Comparison of ENCODE assay signal across 8 mouse cellular contexts in the genomic region with DNA sequence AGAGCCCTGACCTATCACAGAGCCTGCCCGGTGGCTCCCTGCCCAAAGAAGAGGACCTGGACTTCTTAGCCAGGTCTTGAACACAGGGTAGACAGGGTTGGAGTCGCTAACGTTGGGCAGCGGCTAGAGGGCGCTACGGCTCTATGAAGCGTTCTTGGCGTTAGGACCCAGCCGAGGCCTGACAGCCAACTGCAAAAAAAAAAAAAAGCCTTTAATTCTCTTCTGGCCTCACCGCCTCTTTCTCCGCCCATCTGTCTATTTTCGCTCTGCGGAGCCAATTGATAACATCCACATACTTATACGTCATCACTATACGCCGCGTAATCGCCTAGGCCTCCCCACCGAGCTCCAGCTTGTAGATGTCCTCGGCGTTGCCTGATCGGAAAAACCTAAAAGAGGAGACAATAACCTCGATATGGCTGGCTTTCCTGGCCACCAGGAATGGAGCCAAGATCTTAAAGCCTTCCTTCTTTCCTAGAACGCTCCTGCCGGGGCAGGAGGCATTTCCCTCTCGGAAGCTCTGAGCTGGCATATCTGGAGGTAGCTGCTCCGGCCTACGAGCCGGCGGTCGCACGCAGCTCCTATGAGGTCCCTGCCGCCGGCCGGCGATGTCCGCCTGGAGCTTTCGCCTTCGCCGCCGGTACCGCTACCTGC. TPM values are rescaled to one million over a fixed set of nuclear protein-coding genes. Genes with fewer than 3 reads are reported as not detected.
A peak's percentile ranks its signal among the peaks of the same experiment; 100 is the strongest.
DNase-seq lines count a peak whose midpoint lies in the region; ATAC-seq and TF ChIP-seq lines count a peak whose summit lies in the region.

A gene (plus strand): TSS at position 374 of the 654 bp plus-strand sequence.

- peak; percentile 98 for DNase-seq in MN1 (ENCODE audit: low spot score)
- DNase-seq in cerebellum, adult 9-10 months: peak; percentile 99
- DNase-seq in hindbrain, embryonic 10.5 days (ENCODE audit: low spot score): peak; percentile 94
- DNase-seq in layer of hippocampus, adult 9-11 months: peak; percentile 99
- peak; percentile 100 for DNase-seq in lung, postnatal 0 days (ENCODE audit: low spot score)
- DNase-seq in ovary, postnatal 14 days (ENCODE audit: low spot score): peak; percentile 86
- peak; percentile 94 for DNase-seq in thymus, postnatal 14 days

- TF ChIP-seq EP300 in lung, postnatal 0 days (IDR thresholded peaks at IDR 0.05): peak; percentile 94

- H3K9ac ChIP-seq in lung, postnatal 0 days (replicated peaks; ENCODE audit: low read depth): peak within 1 kb of the TSS; percentile 87

- no peaks in the 10 kb centered on the region for H3K27me3 ChIP-seq in hindbrain, embryonic 10.5 days (ENCODE audit: insufficient read depth, poor library complexity, severe bottlenecking)
- no peaks in the 10 kb centered on the region for H3K27me3 ChIP-seq in lung, postnatal 0 days (replicated peaks; ENCODE audit: insufficient read depth, low read length)

- H3K36me3 ChIP-seq in hindbrain, embryonic 10.5 days: peaks cover 52% of the 10 kb centered on the region
- H3K36me3 ChIP-seq in lung, postnatal 0 days (ENCODE audit: insufficient read depth, low read length): peaks cover 13% of the 10 kb centered on the region

- H3K4me3 ChIP-seq in hindbrain, embryonic 10.5 days: peak within 1 kb of the TSS; percentile 87
- peak within 1 kb of the TSS; percentile 87 for H3K4me3 ChIP-seq in lung, postnatal 0 days (ENCODE audit: low read depth, low read length)

- WGBS in hindbrain, embryonic 10.5 days: under 1% methylated on average over 42 of the region's 42 CpGs
- under 1% methylated on average over 42 of the region's 42 CpGs for WGBS in lung, postnatal 0 days

- peak; percentile 90 for TF ChIP-seq CTCF in lung, postnatal 0 days (IDR thresholded peaks at IDR 0.05)

- peak; percentile 90 for ATAC-seq in frontal cortex, adult (ENCODE audit: low TSS enrichment)
- ATAC-seq in lung, postnatal 0 days: peak; percentile 96

- H3K4me2 ChIP-seq in lung, postnatal 0 days (replicated peaks; ENCODE audit: low read depth, low read length): peak within 1 kb of the TSS; percentile 62

- H3K9me3 ChIP-seq in hindbrain, embryonic 10.5 days: no peaks in the 10 kb centered on the region
- H3K9me3 ChIP-seq in lung, postnatal 0 days (ENCODE audit: low read length): no peaks in the 10 kb centered on the region

- H3K27ac ChIP-seq in hindbrain, embryonic 10.5 days: peak within 1 kb of the TSS; percentile 99
- peak within 1 kb of the TSS; percentile 89 for H3K27ac ChIP-seq in lung, postnatal 0 days (ENCODE audit: low read length)

- H3K4me1 ChIP-seq in hindbrain, embryonic 10.5 days (replicated peaks): peaks cover 12% of the 10 kb centered on the region
- H3K4me1 ChIP-seq in lung, postnatal 0 days (ENCODE audit: insufficient read depth, low read depth, low read length): no peaks in the 10 kb centered on the region

RNA-seq across cellular contexts. Expression of the gene that starts here (rescaled TPM):
- 119 TPM in 2 replicates for polyA plus RNA-seq in hindbrain, embryonic 10.5 days (2016; fragmentation: Nextera tagmentation; extraction: Ambion mirVana)
- polyA plus RNA-seq in lung, postnatal 0 days (2015; fragmentation: Nextera tagmentation; extraction: Ambion mirVana): 87.3 and 96.8 TPM in 2 replicates

Comparison
In these comparisons a context has a peak if more than half of its experiments do, and no peak if none do; other contexts are left out.
1. Peak in every context shown above with its lines: DNase-seq, ATAC-seq, H3K4me3 ChIP-seq and H3K27ac ChIP-seq.